Mouse (Mus musculus): ENCODE data around the gene Cfap206. TPM values are rescaled to one million over a fixed set of nuclear protein-coding genes. Genes with fewer than 3 reads are reported as not detected.

Cfap206 gene
- polyA plus RNA-seq, 1 experiment from 2014 or later: 10.1 TPM

GRCm38 (mm10) chr4:34656101-34656500 lies 73.9 kb downstream of the Cfap206 start:
- DNase-seq (ENCODE audit: low spot score) (no peak), ATAC-seq (ENCODE audit: low read depth) (no peak)
- WGBS: 92% methylated on average over 10 of the region's 10 CpGs
- H3K4me2 ChIP-seq (ENCODE audit: low read depth, low read length): no peak overlapping the region
- H3K9ac ChIP-seq (ENCODE audit: low read depth, low read length): no peak overlapping the region
- no peaks in the 10 kb centered on the region for H3K27me3 ChIP-seq (replicated peaks; ENCODE audit: control insufficient read depth, insufficient read depth, low read length)
- peaks cover 78% of the 10 kb centered on the region for H3K36me3 ChIP-seq (ENCODE audit: control insufficient read depth, insufficient read depth, low read length)
- H3K4me1 ChIP-seq (ENCODE audit: control insufficient read depth, insufficient read depth, low read length): no peaks in the 10 kb centered on the region
- H3K27ac ChIP-seq (replicated peaks; ENCODE audit: low read depth, low read length): no peak overlapping the region
- H3K9me3 ChIP-seq (ENCODE audit: control insufficient read depth, low read length): no peaks in the 10 kb centered on the region
- no peak overlapping the region for H3K4me3 ChIP-seq (ENCODE audit: low read depth, low read length)

- Histone ChIP-seq H3K9me3 (ENCODE audit: control insufficient read depth, low read length) (no peaks in the 10 kb centered on the region), H3K4me2 (ENCODE audit: low read depth, low read length) (no peak overlapping the region), H3K4me1 (ENCODE audit: control insufficient read depth, insufficient read depth, low read length) (no peaks in the 10 kb centered on the region), H3K27ac (replicated peaks; ENCODE audit: low read depth, low read length) (no peak overlapping the region), H3K9ac (ENCODE audit: low read depth, low read length) (no peak overlapping the region), H3K27me3 (replicated peaks; ENCODE audit: control insufficient read depth, insufficient read depth, low read length) (no peaks in the 10 kb centered on the region), H3K36me3 (ENCODE audit: control insufficient read depth, insufficient read depth, low read length) (peaks cover 65% of the 10 kb centered on the region), H3K4me3 (ENCODE audit: low read depth, low read length) (no peak overlapping the region)
- DNase-seq (ENCODE audit: low spot score) (no peak), ATAC-seq (ENCODE audit: low read depth) (no peak)
- WGBS: 89% methylated on average over 7 of the region's 7 CpGs
Measured at GRCm38 (mm10) chr4:34653179-34653578, 76.8 kb downstream of the Cfap206 start.

GRCm38 (mm10) chr4:34644779-34645178 lies 85.2 kb downstream of the Cfap206 start:
- Histone ChIP-seq H3K4me1 (ENCODE audit: control insufficient read depth, insufficient read depth, low read length) (no peaks in the 10 kb centered on the region), H3K4me3 (ENCODE audit: low read depth, low read length) (no peak overlapping the region), H3K27me3 (replicated peaks; ENCODE audit: control insufficient read depth, insufficient read depth, low read length) (no peaks in the 10 kb centered on the region), H3K9ac (ENCODE audit: low read depth, low read length) (no peak overlapping the region), H3K27ac (replicated peaks; ENCODE audit: low read depth, low read length) (no peak overlapping the region), H3K36me3 (ENCODE audit: control insufficient read depth, insufficient read depth, low read length) (peaks cover 69% of the 10 kb centered on the region), H3K9me3 (ENCODE audit: control insufficient read depth, low read length) (no peaks in the 10 kb centered on the region), H3K4me2 (ENCODE audit: low read depth, low read length) (no peak overlapping the region)
- DNase-seq (ENCODE audit: low spot score) (no peak), ATAC-seq (ENCODE audit: low read depth) (no peak)

GRCm38 (mm10) chr4:34640731-34641130 lies 89.3 kb downstream of the Cfap206 start:
- H3K36me3 ChIP-seq (ENCODE audit: control insufficient read depth, insufficient read depth, low read length): peaks cover 47% of the 10 kb centered on the region
- DNase-seq (ENCODE audit: low spot score): no peak
- no peak for ATAC-seq (ENCODE audit: low read depth)

GRCm38 (mm10) chr4:34639745-34640364 lies 90.2 kb downstream of the Cfap206 start:
- peak; percentile 13 for DNase-seq (ENCODE audit: low spot score)

More at GRCm38 (mm10) chr4:34640731-34641130, 89.3 kb downstream of the Cfap206 start:
- no peaks in the 10 kb centered on the region for H3K4me1 ChIP-seq (ENCODE audit: control insufficient read depth, insufficient read depth, low read length)
- H3K4me2 ChIP-seq (ENCODE audit: low read depth, low read length): no peak overlapping the region
- H3K9me3 ChIP-seq (ENCODE audit: control insufficient read depth, low read length): no peaks in the 10 kb centered on the region
- H3K9ac ChIP-seq (ENCODE audit: low read depth, low read length): no peak overlapping the region
- WGBS: 95% methylated on average over 3 of the region's 3 CpGs
- no peak overlapping the region for H3K4me3 ChIP-seq (ENCODE audit: low read depth, low read length)
- H3K27me3 ChIP-seq (replicated peaks; ENCODE audit: control insufficient read depth, insufficient read depth, low read length): no peaks in the 10 kb centered on the region
- no peak overlapping the region for H3K27ac ChIP-seq (replicated peaks; ENCODE audit: low read depth, low read length)

More at GRCm38 (mm10) chr4:34639745-34640364, 90.2 kb downstream of the Cfap206 start:
- ATAC-seq (ENCODE audit: low read depth): no peak
- Histone ChIP-seq H3K4me1 (ENCODE audit: control insufficient read depth, insufficient read depth, low read length) (no peaks in the 10 kb centered on the region), H3K36me3 (ENCODE audit: control insufficient read depth, insufficient read depth, low read length) (peaks cover 40% of the 10 kb centered on the region), H3K4me3 (ENCODE audit: low read depth, low read length) (no peak overlapping the region), H3K9ac (ENCODE audit: low read depth, low read length) (no peak overlapping the region), H3K9me3 (ENCODE audit: control insufficient read depth, low read length) (no peaks in the 10 kb centered on the region), H3K27ac (replicated peaks; ENCODE audit: low read depth, low read length) (no peak overlapping the region), H3K4me2 (ENCODE audit: low read depth, low read length) (no peak overlapping the region), H3K27me3 (replicated peaks; ENCODE audit: control insufficient read depth, insufficient read depth, low read length) (no peaks in the 10 kb centered on the region)
- WGBS: 56% methylated on average over 5 of the region's 5 CpGs

Other genes starting within 250 kb of the Cfap206 start
- gene Akirin2, start 179.3 kb downstream of the Cfap206 start, polyA plus RNA-seq (2014; fragmentation: Nextera tagmentation; extraction: Ambion mirVana): 55.0 and 56.0 TPM in 2 replicates
- gene Orc3, start 115.3 kb downstream of the Cfap206 start, polyA plus RNA-seq (2014; fragmentation: Nextera tagmentation; extraction: Ambion mirVana): 82.5 and 94.7 TPM in 2 replicates
- gene Rars2, start 115.2 kb downstream of the Cfap206 start, polyA plus RNA-seq (2014; fragmentation: Nextera tagmentation; extraction: Ambion mirVana): 48.6 and 57.5 TPM in 2 replicates
- 33.8 and 34.3 TPM in 2 replicates for gene Slc35a1, start 42.8 kb downstream of the Cfap206 start, polyA plus RNA-seq (2014; fragmentation: Nextera tagmentation; extraction: Ambion mirVana)
- not detected in 2 replicates for gene Gm136, start 26.1 kb upstream of the Cfap206 start, polyA plus RNA-seq (2014; fragmentation: Nextera tagmentation; extraction: Ambion mirVana)
- 47.3 and 52.7 TPM in 2 replicates for gene Smim8, start 48.2 kb upstream of the Cfap206 start, polyA plus RNA-seq (2014; fragmentation: Nextera tagmentation; extraction: Ambion mirVana)
- gene Zfp292, start 152.8 kb upstream of the Cfap206 start, polyA plus RNA-seq (2014; fragmentation: Nextera tagmentation; extraction: Ambion mirVana): 21.7 and 23.2 TPM in 2 replicates
- gene Cga, start 163.6 kb upstream of the Cfap206 start, polyA plus RNA-seq (2014; fragmentation: Nextera tagmentation; extraction: Ambion mirVana): 5.6 and 6.1 TPM in 2 replicates

Data from embryonic facial prominence, embryonic 14.5 days (tissue).